Mouse (Mus musculus) brain, embryonic 14.5 days (tissue): Measurements from ENCODE around the gene Tm9sf4. TPM values are rescaled to one million over a fixed set of nuclear protein-coding genes. Genes with fewer than 3 reads are reported as not detected.

ENCODE experiments used
- DNase-seq: peaks from one replicate; pipeline ENCODE4 v3.0.0-alpha.2; 2011; ENCODE audit warnings: low read depth
- CTCF ChIP-seq: fragments of 200-500 bp; IDR thresholded peaks from 2 replicates; pipeline ENCODE4 v1.5.1; 2012; ENCODE audit warnings: inconsistent platforms, mild to moderate bottlenecking, moderate library complexity, borderline replicate concordance; ENCODE audit not compliant: insufficient read depth, insufficient read length; ENCODE audit errors: extremely low read depth
- POLR2A ChIP-seq: fragments of 200-500 bp; IDR thresholded peaks from 2 replicates; pipeline ENCODE4 v1.6.1; 2012; ENCODE audit warnings: mild to moderate bottlenecking, inconsistent platforms, borderline replicate concordance; ENCODE audit not compliant: poor library complexity, insufficient read depth, insufficient read length, severe bottlenecking; ENCODE audit errors: extremely low read depth
- polyA plus RNA-seq: library from polyadenylated mRNA; depleted of rRNA; stranded (reverse); fragments of >200 nt; gene quantifications from 2 replicates; pipeline ENCODE4 v1.2.3, GENCODE M21; 2012

Gene Tm9sf4
- polyA plus RNA-seq, 1 experiment: 67.5 TPM

DNA sequence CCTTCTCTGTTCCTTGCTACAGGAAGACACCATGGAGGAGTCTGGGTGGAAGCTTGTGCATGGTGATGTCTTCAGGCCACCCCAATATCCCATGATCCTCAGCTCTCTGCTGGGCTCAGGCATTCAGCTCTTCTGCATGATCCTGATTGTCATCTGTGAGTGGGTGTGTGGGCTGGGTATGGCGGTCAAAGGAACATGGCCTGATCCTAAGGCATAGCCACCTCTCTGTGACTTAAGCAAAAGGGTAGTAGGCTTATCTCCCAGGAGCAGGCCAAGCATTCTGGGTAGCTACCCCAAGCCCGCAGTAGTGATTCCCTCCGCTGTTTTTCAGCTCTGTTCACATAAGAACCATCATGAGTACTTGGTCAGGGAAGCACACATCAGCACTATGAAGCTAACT, 33.2 kb downstream of the Tm9sf4 start:
- DNase-seq: no peak
- no peak for TF ChIP-seq CTCF
- no peak for TF ChIP-seq POLR2A

- TF ChIP-seq CTCF: no peak
- TF ChIP-seq POLR2A: no peak
- no peak for DNase-seq
These were observed 37.4 kb downstream of the Tm9sf4 start for GRCm38 (mm10) chr2:153198485-153198884.

DNA sequence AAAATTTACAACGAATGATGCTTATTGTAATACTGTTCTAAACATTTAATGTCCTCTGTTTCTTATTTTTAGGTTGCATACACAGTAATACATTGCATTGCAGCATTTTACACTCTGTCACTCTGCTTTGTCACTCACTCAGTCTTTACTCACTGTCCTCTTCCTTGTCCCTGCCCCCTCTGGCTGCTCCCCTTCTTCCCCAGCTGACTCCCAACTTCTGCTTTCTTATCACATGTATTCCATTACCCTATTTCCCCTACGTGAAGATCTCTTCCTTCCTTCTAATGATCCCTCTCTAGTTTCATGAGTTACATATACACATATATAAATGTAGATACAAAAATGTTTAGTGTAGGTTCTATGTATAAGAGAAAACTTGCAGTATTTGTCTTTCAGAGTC, 38.0 kb downstream of the Tm9sf4 start:
- DNase-seq: no peak
- no peak for TF ChIP-seq CTCF
- no peak for TF ChIP-seq POLR2A

DNA sequence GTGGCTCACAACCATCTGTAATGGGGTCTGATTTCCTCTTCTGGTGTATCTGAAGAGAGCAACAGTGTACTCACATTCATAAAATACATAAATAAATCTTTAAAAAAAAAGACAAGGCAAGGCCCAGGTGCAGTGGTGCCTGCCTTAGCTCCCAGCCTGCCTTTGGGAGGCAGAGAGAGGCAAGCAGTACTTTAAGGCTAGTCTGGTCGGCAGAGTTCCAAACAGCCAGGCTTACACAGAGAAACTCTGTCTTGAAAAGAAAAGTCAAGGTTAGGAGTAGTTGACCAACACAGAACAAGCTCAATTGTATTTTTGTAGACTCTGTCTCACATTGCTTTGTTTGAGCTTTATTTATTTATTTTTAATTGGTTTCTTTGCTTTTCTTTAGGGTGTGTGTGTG, 41.7 kb downstream of the Tm9sf4 start:
- DNase-seq: no peak
- TF ChIP-seq POLR2A: no peak
- no peak for TF ChIP-seq CTCF

GRCm38 (mm10) chr2:153208149-153208548, 47.0 kb downstream of the Tm9sf4 start:
- DNase-seq: no peak
- TF ChIP-seq POLR2A (no peak), CTCF (no peak)

DNA sequence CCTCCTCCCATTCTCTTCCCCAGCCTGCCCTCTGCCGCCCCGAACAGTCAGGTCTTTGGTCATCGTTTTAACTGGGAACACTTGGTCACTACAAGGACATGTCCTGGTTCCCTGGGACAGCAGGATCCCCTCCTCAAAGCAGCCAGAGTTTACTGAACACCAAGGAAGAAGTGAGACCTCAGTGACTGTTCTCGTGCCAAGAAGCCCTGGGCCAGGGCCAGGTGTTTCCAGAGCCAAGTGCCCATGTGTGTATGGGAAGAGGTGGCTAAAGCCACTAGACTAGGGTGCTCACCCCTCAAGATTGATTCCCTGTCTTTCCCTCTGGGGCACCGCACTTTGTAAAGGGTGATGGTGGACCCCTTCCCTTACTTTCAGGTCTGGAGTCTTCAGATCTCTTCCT, 48.2 kb downstream of the Tm9sf4 start:
- TF ChIP-seq POLR2A: no peak
- TF ChIP-seq CTCF: no peak
- DNase-seq: no peak

GRCm38 (mm10) chr2:153211451-153211850, 50.3 kb downstream of the Tm9sf4 start:
- TF ChIP-seq POLR2A: no peak
- DNase-seq: no peak

- TF ChIP-seq CTCF (no peak), POLR2A (no peak)
- no peak for DNase-seq
These were observed 52.2 kb downstream of the Tm9sf4 start for GRCm38 (mm10) chr2:153213351-153213750.

DNA sequence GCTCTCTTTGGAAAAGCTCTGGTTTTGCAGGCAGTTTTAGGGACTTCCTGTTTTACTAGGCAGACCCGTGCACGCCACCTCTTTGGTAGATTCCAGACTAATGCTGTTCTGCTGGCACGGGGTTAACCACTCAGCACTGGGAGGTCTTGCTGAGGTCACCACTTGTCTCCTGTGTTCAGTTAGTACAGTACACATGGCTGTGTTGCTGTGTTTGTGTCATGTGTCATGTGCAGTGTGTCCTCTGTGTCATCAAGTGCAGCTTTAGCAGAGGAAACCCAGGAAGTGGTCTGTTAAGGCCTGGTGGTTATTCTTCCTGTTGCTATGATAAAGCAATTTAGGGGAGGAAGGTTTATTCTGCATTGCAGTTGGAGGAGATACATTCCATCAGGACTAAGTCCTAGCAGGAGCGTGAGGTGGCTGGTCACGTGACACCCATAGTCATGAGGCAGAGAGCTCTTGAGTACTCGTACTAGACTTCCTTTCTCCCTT, 53.7 kb downstream of the Tm9sf4 start:
- TF ChIP-seq CTCF (no peak), POLR2A (no peak)
- no peak for DNase-seq

DNA sequence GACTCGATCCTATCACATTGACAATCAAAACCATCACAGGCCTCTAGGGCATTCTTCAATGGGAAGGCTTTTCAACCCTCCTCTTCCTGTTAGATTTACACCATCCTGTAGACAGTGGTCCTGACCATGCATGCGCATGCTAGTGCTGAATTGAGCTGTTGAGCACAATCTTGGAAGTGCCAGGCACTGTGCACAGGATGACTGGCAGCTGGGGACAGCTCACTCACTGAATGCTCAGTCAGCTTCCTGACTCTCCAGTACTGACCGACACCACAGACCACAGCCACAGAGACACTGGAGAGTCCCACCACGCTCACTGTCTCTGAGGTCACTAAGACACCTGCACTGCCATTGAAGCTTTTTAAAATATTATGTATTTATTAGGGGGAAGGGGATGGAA, 54.3 kb downstream of the Tm9sf4 start:
- no peak for DNase-seq
- TF ChIP-seq POLR2A (no peak), CTCF (no peak)

DNA sequence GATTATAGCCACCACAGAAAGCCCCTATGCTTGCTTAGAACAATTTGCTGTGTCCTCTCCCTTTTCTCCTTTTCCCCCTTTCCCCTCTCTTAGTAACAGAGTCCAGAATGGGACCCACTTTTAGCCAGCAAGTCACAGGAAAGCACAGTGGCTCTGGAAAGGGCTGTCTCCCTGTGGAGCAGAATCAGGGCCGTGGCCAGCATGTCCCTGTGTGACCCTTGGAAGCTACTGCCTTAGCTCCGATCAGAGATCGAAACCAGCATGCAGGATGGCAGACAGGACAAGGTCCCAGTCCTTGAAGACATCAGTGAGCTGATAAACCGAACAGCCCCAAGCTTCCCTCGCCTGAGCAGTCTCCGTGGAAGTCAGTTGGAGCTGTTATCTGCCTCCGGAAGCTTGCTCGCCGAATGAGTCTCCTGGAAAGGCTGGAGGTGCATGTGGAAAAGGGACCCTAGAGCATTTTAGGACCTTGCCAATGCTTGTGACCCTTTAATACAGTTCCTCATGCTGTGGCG, 56.8 kb downstream of the Tm9sf4 start:
- no peak for TF ChIP-seq CTCF
- TF ChIP-seq POLR2A: no peak
- DNase-seq: no peak

- TF ChIP-seq CTCF (no peak), POLR2A (no peak)
- no peak for DNase-seq
These were observed 57.4 kb downstream of the Tm9sf4 start for GRCm38 (mm10) chr2:153218516-153218915.
